Mouse (Mus musculus) skeletal muscle tissue, adult 2 months (tissue): ENCODE results near the gene Cttnbp2nl.

Experiments used
- DNase-seq: peaks from one replicate; pipeline ENCODE4 v3.0.0-alpha.2; 2012; ENCODE audit warnings: low read depth, low spot score

Gene Cttnbp2nl

DNA sequence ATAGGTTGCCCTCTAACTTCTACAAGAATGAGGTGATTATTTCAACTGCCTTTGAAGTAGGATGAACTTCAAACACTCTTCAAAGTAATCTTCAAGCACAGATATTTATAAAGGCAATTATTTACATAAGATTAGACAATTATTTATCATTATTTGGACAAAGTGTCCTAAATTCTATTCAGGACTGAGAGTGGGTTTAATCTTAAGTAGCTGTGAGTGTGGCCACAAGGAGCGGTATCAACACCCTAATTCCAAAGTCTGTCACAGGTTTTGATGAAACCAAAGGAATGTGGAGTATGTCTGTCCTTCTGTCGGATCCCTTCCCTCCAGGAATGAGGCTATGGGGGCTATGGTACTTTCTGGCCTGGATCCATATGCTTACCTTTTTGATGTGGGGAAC, 38.0 kb downstream of the Cttnbp2nl start:
- DNase-seq, result no peak

DNA sequence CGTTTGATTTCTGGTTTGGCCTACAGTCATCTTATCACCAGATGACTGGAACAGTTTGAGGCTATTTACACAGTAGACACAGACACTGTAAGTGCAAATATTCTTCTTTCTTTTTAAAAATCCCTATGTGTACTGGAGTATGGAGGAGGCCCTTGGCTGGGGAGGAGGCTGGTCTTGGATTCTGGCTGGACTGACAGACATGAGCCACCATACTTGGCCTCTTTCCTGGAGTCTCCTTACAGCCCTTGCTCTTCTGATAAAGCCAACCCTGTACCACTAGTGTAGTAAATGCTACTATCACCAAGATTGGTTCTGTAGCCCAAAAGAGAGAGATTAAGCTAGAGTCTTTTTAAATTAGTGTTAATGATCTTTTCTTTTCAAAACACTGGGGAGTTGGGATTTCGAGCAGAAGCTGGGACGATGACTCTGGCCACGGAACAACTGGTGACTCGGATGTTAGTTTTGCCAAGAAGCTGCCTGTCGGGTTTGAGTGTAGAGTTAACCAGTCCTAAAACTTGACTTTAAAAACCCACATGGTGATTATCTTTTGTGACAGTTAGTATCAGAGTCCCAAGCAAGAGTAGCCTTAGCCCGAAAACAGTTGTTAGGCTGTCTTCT, 40.1 kb downstream of the Cttnbp2nl start:
- no peak for DNase-seq

GRCm38 (mm10) chr3:105011883-105012282, 41.1 kb downstream of the Cttnbp2nl start:
- no peak for DNase-seq

- DNase-seq, result no peak
Observed at GRCm38 (mm10) chr3:105010681-105011339, 42.1 kb downstream of the Cttnbp2nl start.

DNA sequence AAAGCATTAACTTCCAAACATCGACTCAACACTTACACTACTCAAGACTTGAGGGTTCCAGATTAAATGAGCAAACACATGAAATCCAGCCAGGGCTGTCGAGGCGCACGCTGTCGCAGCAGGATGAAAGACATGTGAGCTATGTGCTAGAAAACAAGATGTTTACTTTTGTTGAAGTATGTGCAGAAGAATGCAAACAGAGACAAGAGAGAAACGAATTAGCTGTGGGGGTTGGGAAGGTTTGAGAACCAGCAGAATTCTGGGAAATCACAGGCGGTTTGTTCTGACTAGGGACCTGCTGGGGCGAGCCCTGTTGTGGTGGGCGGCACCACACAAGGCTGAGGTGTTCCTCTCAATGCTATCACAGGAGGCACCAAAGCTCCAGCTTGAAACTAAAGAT, 44.9 kb downstream of the Cttnbp2nl start:
- DNase-seq, result no peak

- DNase-seq, result no peak
Observed at GRCm38 (mm10) chr3:105006101-105006500, 46.8 kb downstream of the Cttnbp2nl start.

DNA sequence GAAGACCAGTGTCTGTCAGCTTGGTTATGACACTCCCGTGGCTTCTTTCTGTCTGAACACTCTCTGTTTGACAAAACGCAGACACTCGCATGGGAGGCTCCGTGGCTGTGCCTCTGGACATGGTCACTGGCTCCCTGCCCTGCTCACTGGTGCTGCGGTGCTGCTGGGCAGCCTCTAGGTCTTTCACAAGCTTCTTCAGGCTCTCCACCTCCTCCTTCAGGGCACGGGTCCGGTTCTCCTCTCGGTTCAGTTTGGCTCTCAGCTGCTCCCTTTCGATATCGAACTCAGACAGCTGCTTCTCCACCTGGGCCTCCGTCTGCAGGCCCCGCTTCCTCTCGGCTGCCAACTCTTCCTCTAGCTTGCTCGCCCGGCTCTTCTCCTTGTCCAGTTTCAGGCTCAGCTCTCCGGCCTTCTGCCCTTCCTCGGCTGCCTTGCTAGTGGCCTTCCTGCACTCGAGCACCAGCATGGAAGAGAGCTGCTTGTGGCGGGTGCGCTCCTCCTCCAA, 47.3 kb downstream of the Cttnbp2nl start:
- no peak for DNase-seq

- no peak for DNase-seq
Observed at GRCm38 (mm10) chr3:105005011-105005410, 47.9 kb downstream of the Cttnbp2nl start.

DNA sequence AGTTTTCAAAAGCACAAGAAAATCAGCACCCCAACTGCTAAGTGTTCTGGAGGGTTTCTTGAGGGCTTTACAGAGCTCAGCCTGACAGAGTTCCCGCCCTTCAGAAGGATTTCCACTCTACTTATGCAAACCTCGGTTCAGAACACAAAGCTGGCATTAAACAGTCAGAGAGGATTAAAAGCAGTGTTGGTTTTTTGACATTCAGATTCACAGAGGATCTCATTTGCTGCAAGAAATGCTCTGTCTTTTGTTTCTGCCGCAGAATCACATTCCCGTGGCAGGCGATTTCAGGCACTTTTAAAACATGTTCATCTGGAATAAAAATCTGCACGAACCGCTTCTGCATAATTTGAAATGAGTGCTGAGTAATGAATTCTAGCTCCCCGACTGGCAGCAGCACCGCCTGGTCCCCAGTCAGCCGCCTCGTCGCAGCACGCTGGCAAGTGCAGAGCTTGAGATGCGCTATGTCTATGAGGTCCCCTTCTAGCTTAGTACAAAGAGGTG, 48.9 kb downstream of the Cttnbp2nl start:
- no peak for DNase-seq

GRCm38 (mm10) chr3:105001374-105001773, 51.6 kb downstream of the Cttnbp2nl start:
- DNase-seq, result no peak

GRCm38 (mm10) chr3:105000561-105000960, 52.4 kb downstream of the Cttnbp2nl start:
- DNase-seq, result no peak

GRCm38 (mm10) chr3:104997563-104997962, 55.4 kb downstream of the Cttnbp2nl start:
- no peak for DNase-seq

DNA sequence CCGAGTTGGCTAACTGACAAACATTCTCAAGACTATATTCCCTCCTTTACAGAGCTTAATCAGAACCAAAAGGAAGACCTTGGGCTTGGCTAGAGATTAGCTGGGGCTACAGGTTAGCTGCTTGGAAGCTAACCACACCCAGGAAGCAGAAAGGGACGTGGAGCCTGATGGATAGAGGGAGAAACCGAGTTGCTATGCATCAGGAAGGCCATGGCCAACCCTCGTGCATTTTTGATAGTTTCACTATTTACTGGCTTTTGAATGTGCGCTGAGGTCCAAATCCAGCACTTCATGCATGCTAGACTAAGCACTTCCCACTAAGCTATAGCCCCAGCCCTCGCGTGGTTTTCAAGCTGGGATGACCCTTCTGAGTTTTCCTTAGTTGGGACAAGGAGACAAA, 57.2 kb downstream of the Cttnbp2nl start:
- no peak for DNase-seq

- no peak for DNase-seq
Observed at GRCm38 (mm10) chr3:104994415-104994841, 58.5 kb downstream of the Cttnbp2nl start.

- DNase-seq, result no peak
Observed at GRCm38 (mm10) chr3:104993800-104994199, 59.1 kb downstream of the Cttnbp2nl start.

DNA sequence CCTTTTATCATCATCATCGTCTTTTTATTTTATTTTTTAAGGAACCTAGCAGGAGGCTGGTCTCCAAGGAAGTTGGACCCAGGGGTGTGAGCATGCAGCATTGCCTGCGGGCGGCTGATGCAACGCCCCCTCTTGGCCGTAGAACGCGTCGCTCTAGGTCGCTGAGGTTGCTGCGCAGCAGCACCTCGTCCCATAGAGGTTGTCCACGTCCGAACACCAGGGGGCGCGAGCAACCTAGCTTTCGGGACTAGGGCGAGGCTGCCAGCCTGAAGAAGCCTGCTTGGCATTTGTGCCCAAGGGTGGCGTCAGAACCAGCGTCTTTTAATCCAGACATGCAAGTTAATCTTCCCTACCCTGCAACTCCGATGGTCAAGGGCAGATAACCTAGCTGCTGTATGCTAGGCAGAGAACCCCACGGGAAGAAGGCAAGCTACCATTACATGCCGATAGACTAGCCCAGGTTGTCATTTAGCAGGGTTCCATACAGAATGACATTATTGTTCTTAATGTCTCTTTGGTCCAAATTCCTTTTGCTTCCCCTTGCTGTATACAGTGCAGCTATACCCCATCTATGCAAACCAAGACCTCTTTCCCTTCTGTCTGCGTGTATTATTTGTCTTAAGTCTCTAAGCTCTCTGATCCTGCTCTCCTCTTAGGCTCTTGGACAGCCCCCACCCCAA, 60.1 kb downstream of the Cttnbp2nl start:
- DNase-seq, result peak; percentile 83

DNA sequence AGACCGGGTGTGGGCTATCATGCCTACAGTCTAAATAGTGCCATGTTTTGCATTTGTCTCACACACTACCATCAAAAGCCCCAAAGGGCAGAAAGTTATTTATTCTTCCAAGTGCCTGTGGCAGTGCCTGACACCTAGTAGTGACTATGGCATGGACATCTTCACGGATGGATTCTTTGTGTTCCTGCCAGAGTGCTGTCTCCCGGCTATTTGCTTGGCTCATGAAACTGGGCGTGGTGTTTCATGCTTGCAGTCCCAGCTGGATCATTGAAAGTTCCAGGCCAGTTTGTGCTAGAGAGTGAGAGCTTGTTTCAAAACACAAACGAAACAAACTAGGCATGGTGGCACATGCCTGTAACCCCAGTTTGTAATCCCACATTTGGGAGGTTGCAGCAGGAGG, 61.2 kb downstream of the Cttnbp2nl start:
- DNase-seq, result no peak

DNA sequence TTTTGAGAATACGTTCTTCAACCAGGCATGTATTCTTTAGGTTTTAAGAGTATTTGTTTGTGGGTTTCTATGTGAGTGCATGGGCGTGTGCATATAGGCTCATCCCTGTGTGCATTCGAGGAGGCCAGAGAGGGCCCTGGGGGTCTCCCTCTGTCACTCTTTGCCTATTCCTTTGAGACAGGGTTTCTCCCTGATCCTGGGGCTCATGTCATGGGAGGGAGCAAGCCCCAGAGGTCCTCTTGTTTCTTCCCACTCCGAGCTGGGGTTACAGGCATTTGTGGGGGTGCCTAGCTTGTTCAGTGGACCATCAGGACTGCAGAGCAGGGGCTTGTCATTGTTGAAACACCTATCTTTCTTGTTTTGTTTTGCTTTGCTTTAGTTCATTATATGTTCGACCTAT, 65.1 kb downstream of the Cttnbp2nl start:
- no peak for DNase-seq

GRCm38 (mm10) chr3:104979735-104980134, 73.2 kb downstream of the Cttnbp2nl start:
- no peak for DNase-seq

DNA sequence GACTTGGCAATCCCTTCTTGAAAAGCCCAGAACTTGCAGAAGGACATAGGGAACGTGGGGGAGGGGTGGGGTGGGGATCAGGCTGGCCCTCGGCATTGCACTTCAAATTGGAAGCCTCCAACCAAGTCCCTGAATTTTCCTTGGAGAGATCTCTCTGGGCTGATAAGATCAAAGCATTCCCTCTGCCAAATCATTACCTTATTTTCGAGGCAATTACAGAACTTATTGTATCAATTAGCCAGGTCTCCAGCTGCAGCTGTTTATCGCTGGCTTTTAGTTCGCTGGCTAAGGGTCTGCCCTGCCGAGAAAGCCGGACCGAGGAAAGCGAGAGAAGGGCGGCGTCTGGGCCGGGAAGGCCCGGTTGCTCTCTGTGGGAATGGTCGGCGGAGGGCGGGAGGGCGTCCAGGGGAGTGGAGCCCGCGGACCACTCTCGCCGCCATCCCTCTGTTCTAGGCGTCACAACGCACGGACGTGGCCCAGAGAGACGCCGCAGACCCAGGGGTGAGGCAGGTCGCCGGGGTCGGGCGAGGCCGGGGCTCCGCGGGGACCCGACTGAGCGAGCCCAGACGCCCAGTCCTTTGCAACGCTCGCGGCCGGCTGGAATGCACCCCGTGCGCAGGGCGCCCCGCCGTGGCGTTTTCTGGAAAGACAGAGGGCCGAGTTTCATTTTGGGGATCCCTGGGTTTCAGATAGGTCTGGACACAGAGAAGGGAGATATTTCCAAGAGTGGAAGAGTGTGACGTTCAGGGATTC, 85.2 kb downstream of the Cttnbp2nl start:
- DNase-seq, result peak; percentile 61

DNA sequence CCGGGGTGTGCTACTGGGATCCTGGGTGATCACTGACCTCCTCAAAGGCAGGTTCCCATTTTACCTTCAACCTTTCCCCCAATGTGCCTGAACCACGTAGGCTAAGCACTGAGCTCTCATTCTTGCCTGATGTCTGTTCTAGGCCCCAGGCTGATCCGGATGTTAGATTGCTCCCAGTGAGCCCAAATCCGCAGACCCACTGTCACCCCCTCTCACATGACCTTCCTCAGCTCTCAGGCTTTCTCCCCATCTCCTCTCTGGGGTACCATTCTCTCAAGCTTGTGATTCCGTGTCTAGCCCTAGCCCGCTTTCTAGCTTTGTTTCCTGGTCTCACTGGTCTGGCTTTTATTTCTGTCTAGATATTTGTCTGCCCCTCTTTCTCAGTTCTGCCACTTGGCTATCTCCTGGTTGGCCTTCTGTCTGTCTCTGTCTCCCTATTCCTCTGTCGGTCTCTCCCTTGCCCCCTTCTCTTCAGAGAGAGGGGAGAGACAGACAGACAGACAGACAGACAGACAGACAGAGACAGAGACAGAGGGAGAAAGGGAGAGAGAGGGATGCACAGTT, 86.9 kb downstream of the Cttnbp2nl start:
- DNase-seq, result no peak
